Mouse (Mus musculus): ENCODE data around the gene Slc30a5. TPM values are rescaled to one million over a fixed set of nuclear protein-coding genes. Genes with fewer than 3 reads are reported as not detected.
"Not testable (repeated sequence)": the region's sequence is repeated elsewhere in the genome, so short reads cannot be mapped to it uniquely, and the experiment has no call there.

Slc30a5 gene
- polyA plus RNA-seq, 1 experiment from 2014 or later, result 58.4 TPM

- H3K27me3 ChIP-seq (ENCODE audit: control insufficient read depth, insufficient read depth, low read length), result no peaks in the 10 kb centered on the region
These were observed 36.1 kb downstream of the Slc30a5 start for GRCm38 (mm10) chr13:100797171-100797570.

GRCm38 (mm10) chr13:100789083-100789482, 44.1 kb downstream of the Slc30a5 start:
- H3K27ac ChIP-seq (ENCODE audit: low read length), result no peak overlapping the region
- ATAC-seq (ENCODE audit: insufficient number of reproducible peaks, insufficient read depth, low FRiP score, low read depth), result no peak
- 79% methylated on average over 3 of the region's 3 CpGs for WGBS

More at GRCm38 (mm10) chr13:100797171-100797570, 36.1 kb downstream of the Slc30a5 start:
- H3K9me3 ChIP-seq (ENCODE audit: control insufficient read depth, low read depth, low read length), result no peaks in the 10 kb centered on the region
- no peak overlapping the region for H3K9ac ChIP-seq (replicated peaks; ENCODE audit: low read depth, low read length)
- WGBS, result 88% methylated on average over 6 of the region's 6 CpGs
- no peak overlapping the region for H3K27ac ChIP-seq (ENCODE audit: low read length)
- H3K4me1 ChIP-seq (ENCODE audit: control insufficient read depth, insufficient read depth, low read length), result no peaks in the 10 kb centered on the region
- H3K36me3 ChIP-seq (ENCODE audit: control insufficient read depth, insufficient read depth, low read length), result no peaks in the 10 kb centered on the region; the same call in 1 of the 2 replicates
- no peak for ATAC-seq (ENCODE audit: insufficient number of reproducible peaks, insufficient read depth, low FRiP score, low read depth)
- no peak overlapping the region for H3K4me2 ChIP-seq (replicated peaks; ENCODE audit: low read depth, low read length)
- H3K4me3 ChIP-seq (ENCODE audit: low read depth, low read length), result no peak overlapping the region

GRCm38 (mm10) chr13:100788057-100788456, 45.2 kb downstream of the Slc30a5 start:
- H3K4me3 ChIP-seq (ENCODE audit: low read depth, low read length); H3K27ac ChIP-seq (ENCODE audit: low read length); H3K9me3 ChIP-seq (ENCODE audit: control insufficient read depth, low read depth, low read length); ATAC-seq (ENCODE audit: insufficient number of reproducible peaks, insufficient read depth, low FRiP score, low read depth); H3K27me3 ChIP-seq (ENCODE audit: control insufficient read depth, insufficient read depth, low read length); H3K9ac ChIP-seq (replicated peaks; ENCODE audit: low read depth, low read length); H3K4me2 ChIP-seq (replicated peaks; ENCODE audit: low read depth, low read length): not testable (repeated sequence)
- Histone ChIP-seq H3K36me3 (ENCODE audit: control insufficient read depth, insufficient read depth, low read length) (peaks cover 10% of the 10 kb centered on the region; the same call in 1 of the 2 replicates), H3K4me1 (ENCODE audit: control insufficient read depth, insufficient read depth, low read length) (peaks cover 16% of the 10 kb centered on the region)
- 93% methylated on average over 12 of the region's 14 CpGs for WGBS

More at GRCm38 (mm10) chr13:100789083-100789482, 44.1 kb downstream of the Slc30a5 start:
- Histone ChIP-seq H3K27me3 (ENCODE audit: control insufficient read depth, insufficient read depth, low read length) (no peaks in the 10 kb centered on the region), H3K9me3 (ENCODE audit: control insufficient read depth, low read depth, low read length) (no peaks in the 10 kb centered on the region), H3K4me2 (replicated peaks; ENCODE audit: low read depth, low read length) (no peak overlapping the region), H3K4me3 (ENCODE audit: low read depth, low read length) (no peak overlapping the region), H3K36me3 (ENCODE audit: control insufficient read depth, insufficient read depth, low read length) (0 out of 2 replicates have a peak, but pooled peaks cover 5% of the 10 kb centered on the region), H3K9ac (replicated peaks; ENCODE audit: low read depth, low read length) (no peak overlapping the region), H3K4me1 (ENCODE audit: control insufficient read depth, insufficient read depth, low read length) (peaks cover 12% of the 10 kb centered on the region)

- no peaks in the 10 kb centered on the region for H3K9me3 ChIP-seq (ENCODE audit: control insufficient read depth, low read depth, low read length)
- ATAC-seq (ENCODE audit: insufficient number of reproducible peaks, insufficient read depth, low FRiP score, low read depth), result no peak
- no peak overlapping the region for H3K27ac ChIP-seq (ENCODE audit: low read length)
- H3K4me2 ChIP-seq (replicated peaks; ENCODE audit: low read depth, low read length), result no peak overlapping the region
- peaks cover 15% of the 10 kb centered on the region; the same call in 1 of the 2 replicates for H3K36me3 ChIP-seq (ENCODE audit: control insufficient read depth, insufficient read depth, low read length)
- H3K4me1 ChIP-seq (ENCODE audit: control insufficient read depth, insufficient read depth, low read length), result peaks cover 17% of the 10 kb centered on the region
- H3K27me3 ChIP-seq (ENCODE audit: control insufficient read depth, insufficient read depth, low read length), result no peaks in the 10 kb centered on the region
- 66% methylated on average over 6 of the region's 6 CpGs for WGBS
- no peak overlapping the region for H3K4me3 ChIP-seq (ENCODE audit: low read depth, low read length)
- H3K9ac ChIP-seq (replicated peaks; ENCODE audit: low read depth, low read length), result no peak overlapping the region
These were observed 45.8 kb downstream of the Slc30a5 start for GRCm38 (mm10) chr13:100787316-100788010.

- Histone ChIP-seq H3K36me3 (ENCODE audit: control insufficient read depth, insufficient read depth, low read length) (peaks cover 24% of the 10 kb centered on the region), H3K27me3 (ENCODE audit: control insufficient read depth, insufficient read depth, low read length) (no peaks in the 10 kb centered on the region), H3K27ac (ENCODE audit: low read length) (peak within 1 kb of the TSS; percentile 68; the same call in 1 of the 2 replicates), H3K9ac (replicated peaks; ENCODE audit: low read depth, low read length) (peak within 1 kb of the TSS; percentile 77), H3K4me2 (replicated peaks; ENCODE audit: low read depth, low read length) (peak within 1 kb of the TSS; percentile 74), H3K4me3 (ENCODE audit: low read depth, low read length) (peak within 1 kb of the TSS; percentile 79), H3K4me1 (ENCODE audit: control insufficient read depth, insufficient read depth, low read length) (peaks cover 19% of the 10 kb centered on the region), H3K9me3 (ENCODE audit: control insufficient read depth, low read depth, low read length) (no peaks in the 10 kb centered on the region)
- ATAC-seq (ENCODE audit: insufficient number of reproducible peaks, insufficient read depth, low FRiP score, low read depth), result peak; percentile 99
- under 1% methylated on average over 35 of the region's 35 CpGs for WGBS
These were observed 46.8 kb downstream of the Slc30a5 start, which contains the start of gene Ccnb1 for GRCm38 (mm10) chr13:100786414-100786867. Gene Ccnb1 (minus strand): TSS chr13:100786570.

- no peaks in the 10 kb centered on the region for H3K27me3 ChIP-seq (ENCODE audit: control insufficient read depth, insufficient read depth, low read length)
- no peaks in the 10 kb centered on the region for H3K9me3 ChIP-seq (ENCODE audit: control insufficient read depth, low read depth, low read length)
- H3K4me3 ChIP-seq (ENCODE audit: low read depth, low read length), result peak overlapping the region; percentile 79
- H3K36me3 ChIP-seq (ENCODE audit: control insufficient read depth, insufficient read depth, low read length), result peaks cover 27% of the 10 kb centered on the region
- under 1% methylated on average over 29 of the region's 30 CpGs for WGBS
- H3K9ac ChIP-seq (replicated peaks; ENCODE audit: low read depth, low read length), result peak overlapping the region; percentile 77
- peaks cover 19% of the 10 kb centered on the region for H3K4me1 ChIP-seq (ENCODE audit: control insufficient read depth, insufficient read depth, low read length)
- H3K27ac ChIP-seq (ENCODE audit: low read length), result peak overlapping the region; percentile 68; the same call in 1 of the 2 replicates
- ATAC-seq (ENCODE audit: insufficient number of reproducible peaks, insufficient read depth, low FRiP score, low read depth), result no peak
- H3K4me2 ChIP-seq (replicated peaks; ENCODE audit: low read depth, low read length), result peak overlapping the region; percentile 74
These were observed 47.3 kb downstream of the Slc30a5 start for GRCm38 (mm10) chr13:100785806-100786413.

GRCm38 (mm10) chr13:100777491-100777890, 55.7 kb downstream of the Slc30a5 start:
- H3K4me2 ChIP-seq (replicated peaks; ENCODE audit: low read depth, low read length), result no peak overlapping the region
- no peak overlapping the region for H3K4me3 ChIP-seq (ENCODE audit: low read depth, low read length)
- H3K9ac ChIP-seq (replicated peaks; ENCODE audit: low read depth, low read length), result no peak overlapping the region
- 70% methylated on average over 3 of the region's 3 CpGs for WGBS
- peaks cover 12% of the 10 kb centered on the region for H3K36me3 ChIP-seq (ENCODE audit: control insufficient read depth, insufficient read depth, low read length)
- ATAC-seq (ENCODE audit: insufficient number of reproducible peaks, insufficient read depth, low FRiP score, low read depth), result no peak
- no peaks in the 10 kb centered on the region for H3K9me3 ChIP-seq (ENCODE audit: control insufficient read depth, low read depth, low read length)
- no peaks in the 10 kb centered on the region for H3K27me3 ChIP-seq (ENCODE audit: control insufficient read depth, insufficient read depth, low read length)
- no peak overlapping the region for H3K27ac ChIP-seq (ENCODE audit: low read length)
- peaks cover 6% of the 10 kb centered on the region; the same call in 1 of the 2 replicates for H3K4me1 ChIP-seq (ENCODE audit: control insufficient read depth, insufficient read depth, low read length)

GRCm38 (mm10) chr13:100776710-100777109, 56.5 kb downstream of the Slc30a5 start:
- peaks cover 11% of the 10 kb centered on the region for H3K36me3 ChIP-seq (ENCODE audit: control insufficient read depth, insufficient read depth, low read length)
- ATAC-seq (ENCODE audit: insufficient number of reproducible peaks, insufficient read depth, low FRiP score, low read depth), result no peak
- H3K9me3 ChIP-seq (ENCODE audit: control insufficient read depth, low read depth, low read length), result no peaks in the 10 kb centered on the region
- no peak overlapping the region for H3K9ac ChIP-seq (replicated peaks; ENCODE audit: low read depth, low read length)
- H3K4me2 ChIP-seq (replicated peaks; ENCODE audit: low read depth, low read length), result no peak overlapping the region
- H3K27ac ChIP-seq (ENCODE audit: low read length), result no peak overlapping the region
- H3K27me3 ChIP-seq (ENCODE audit: control insufficient read depth, insufficient read depth, low read length), result no peaks in the 10 kb centered on the region
- WGBS, result 57% methylated on average over 6 of the region's 6 CpGs
- H3K4me1 ChIP-seq (ENCODE audit: control insufficient read depth, insufficient read depth, low read length), result 0 out of 2 replicates have a peak, but pooled peaks cover 3% of the 10 kb centered on the region
- H3K4me3 ChIP-seq (ENCODE audit: low read depth, low read length), result no peak overlapping the region

Data from stomach, embryonic 14.5 days (tissue).